Mouse (Mus musculus): ENCODE measurements around the gene Tifa. TPM values are rescaled to one million over a fixed set of nuclear protein-coding genes. Genes with fewer than 3 reads are reported as not detected.

Gene Tifa
- polyA plus RNA-seq (2017; shearing (Covaris generic)): 0.30 TPM

GRCm38 (mm10) chr3:127789500-127790191 is at the start of gene Tifa:
Gene Tifa, plus strand, starts transcription at chr3:127789805.

DNA sequence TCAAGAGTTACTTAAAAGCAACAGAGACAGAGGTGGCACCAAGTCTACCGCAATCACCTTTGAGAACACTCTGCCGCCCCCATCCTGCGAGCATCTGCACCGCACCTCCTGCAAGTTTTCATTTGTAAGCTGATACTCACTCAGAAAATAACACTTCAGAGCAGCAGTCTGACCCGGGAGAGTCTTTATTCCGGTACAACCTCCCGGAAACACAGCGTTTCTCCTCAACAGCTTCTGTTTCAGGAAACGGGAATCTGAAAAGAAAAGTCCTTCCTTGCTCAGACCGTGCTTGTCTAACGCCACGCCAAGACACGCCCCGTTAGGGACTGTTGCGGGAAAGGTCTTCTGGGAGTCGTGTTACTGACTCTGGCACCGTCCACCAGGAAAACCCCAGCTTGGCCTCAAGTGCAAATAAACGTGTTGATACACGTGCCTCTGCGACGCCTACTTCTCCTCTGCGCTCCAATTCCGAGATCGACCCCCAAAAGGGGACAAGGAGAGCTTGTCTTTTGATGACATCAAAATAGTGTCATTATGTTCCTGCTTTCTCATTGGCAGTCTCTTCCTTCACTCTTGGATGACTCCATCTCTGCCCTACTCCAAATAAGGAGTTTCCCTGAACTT is 9.5 kb upstream of the Tifa start, which contains the start of gene Alpk1:
Alpk1 (minus strand) TSS at position 507 of the 624 bp plus-strand sequence.

DNA sequence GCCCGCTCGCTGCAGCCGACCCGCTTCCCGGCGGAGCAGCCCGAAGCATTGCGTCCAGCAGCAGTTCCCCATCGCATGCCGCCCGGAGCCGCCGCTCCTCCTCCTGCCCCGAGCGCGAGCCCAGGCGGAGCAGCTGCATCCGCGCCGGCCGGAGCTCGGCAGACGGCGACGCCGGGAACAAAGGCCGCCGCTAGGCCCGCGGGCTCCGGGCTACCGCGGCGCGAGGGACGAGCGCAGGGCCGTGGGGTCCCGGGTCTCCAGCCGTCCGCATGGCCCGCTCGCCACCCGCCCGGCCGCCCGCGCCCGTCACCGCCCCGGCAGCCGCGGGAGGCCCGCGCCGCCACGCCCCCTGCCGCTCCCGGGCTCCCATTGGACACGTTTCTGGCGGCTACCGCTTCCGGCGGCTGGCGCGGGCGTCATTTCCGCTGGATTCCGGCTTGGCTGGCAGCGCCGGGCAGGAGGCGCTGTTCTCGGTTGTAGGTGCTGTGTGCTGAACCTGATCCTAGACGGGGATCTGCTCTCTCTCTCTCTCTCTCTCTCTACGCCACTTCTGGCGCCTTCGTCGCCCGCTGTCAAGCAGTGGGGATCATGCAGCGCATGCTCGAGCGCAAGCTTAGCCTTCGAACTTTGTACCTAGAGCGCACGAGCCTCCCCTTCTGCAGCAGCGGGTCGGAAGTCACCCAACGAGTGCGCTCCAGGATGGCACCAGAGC is 47.7 kb downstream of the Tifa start, which contains the start of gene Ap1ar:
Ap1ar (minus strand) TSS at position 370 of the 712 bp plus-strand sequence.

Other genes starting within 250 kb of the Tifa start
- 50.4 TPM for gene Larp7, start 236.5 kb upstream of the Tifa start, polyA plus RNA-seq (2017; shearing (Covaris generic))
- 4.2 TPM for gene Zgrf1, start 236.3 kb upstream of the Tifa start, polyA plus RNA-seq (2017; shearing (Covaris generic))
- gene Neurog2, start 156.7 kb upstream of the Tifa start, polyA plus RNA-seq (2017; shearing (Covaris generic)): not detected
- gene Alpk1, start 9.3 kb upstream of the Tifa start, polyA plus RNA-seq (2017; shearing (Covaris generic)): 1.2 TPM
- 12.7 TPM for gene Ap1ar, start 47.7 kb downstream of the Tifa start, polyA plus RNA-seq (2017; shearing (Covaris generic))
- gene Fam241a, start 106.5 kb downstream of the Tifa start, polyA plus RNA-seq (2017; shearing (Covaris generic)): 2.2 TPM

All from CD4-positive, CD25-positive, alpha-beta regulatory T cell, adult 9 weeks (primary cell).